Mouse (Mus musculus) liver, embryonic 15.5 days (tissue): ENCODE measurements around the gene Txnrd2. TPM values are rescaled to one million over a fixed set of nuclear protein-coding genes. Genes with fewer than 3 reads are reported as not detected.
A peak's percentile ranks its signal among the peaks of the same experiment; 100 is the strongest.

ENCODE experiments used
- ATAC-seq: fragments of 200-750 bp; cut with Nextera tagmentation; 2 replicates; pipeline ENCODE4 v1.8.0; 2017; ENCODE audit warnings: moderate number of reproducible peaks, mild to moderate bottlenecking, moderate library complexity; ENCODE audit not compliant: insufficient read depth
- H3K27ac ChIP-seq: fragments of 300-500 bp; sonication (generic); replicated peaks from 2 replicates; pipeline ENCODE4 v1.5.1; 2015; ENCODE audit warnings: mild to moderate bottlenecking, inconsistent platforms
- H3K27me3 ChIP-seq: fragments of 300-500 bp; sonication (generic); 2 replicates; pipeline ENCODE4 v1.6.1; 2015; ENCODE audit warnings: mild to moderate bottlenecking, inconsistent platforms
- H3K36me3 ChIP-seq: fragments of 300-500 bp; sonication (generic); replicated peaks from 2 replicates; pipeline ENCODE4 v1.6.1; 2015; ENCODE audit warnings: moderate library complexity, mild to moderate bottlenecking, inconsistent platforms
- H3K4me1 ChIP-seq: fragments of 300-500 bp; sonication (generic); replicated peaks from 2 replicates; pipeline ENCODE4 v1.6.1; 2015; ENCODE audit warnings: inconsistent platforms
- H3K4me2 ChIP-seq: fragments of 300-500 bp; sonication (generic); 2 replicates; pipeline ENCODE4 v1.6.1; 2015; ENCODE audit warnings: moderate library complexity, mild to moderate bottlenecking, inconsistent platforms
- H3K4me3 ChIP-seq: fragments of 300-500 bp; sonication (generic); replicated peaks from 2 replicates; pipeline ENCODE4 v1.5.1; 2015; ENCODE audit warnings: mild to moderate bottlenecking, inconsistent platforms
- H3K9ac ChIP-seq: fragments of 300-500 bp; sonication (generic); 2 replicates; pipeline ENCODE4 v1.6.1; 2015; ENCODE audit warnings: moderate library complexity, mild to moderate bottlenecking, inconsistent platforms
- H3K9me3 ChIP-seq: fragments of 300-500 bp; sonication (generic); replicated peaks from 2 replicates; pipeline ENCODE4 v1.6.1; 2016; ENCODE audit warnings: inconsistent platforms
- WGBS: fragments of 180-500 bp; shearing (Covaris S2); methylation state at CpG from one replicate; pipeline ENCODE4 v1.1.7; 2015; ENCODE audit warnings: mixed read lengths; ENCODE audit not compliant: insufficient replicate concordance; 5-methylcytosine and 5-hydroxymethylcytosine counted together
- polyA plus RNA-seq: library from polyadenylated mRNA; unstranded; fragments of >200 nt; fragmentation: Nextera tagmentation; extraction: Ambion mirVana; gene quantifications from 2 replicates; pipeline ENCODE4 v1.2.1, GENCODE M21; 2015

The Txnrd2 gene
- polyA plus RNA-seq, 1 experiment from 2014 or later: 101 TPM

GRCm38 (mm10) chr16:18430641-18431212 is 4.5 kb downstream of the Txnrd2 start:
- Histone ChIP-seq H3K4me2 (peak overlapping the region; percentile 84), H3K36me3 (peaks cover 48% of the 10 kb centered on the region)

DNA sequence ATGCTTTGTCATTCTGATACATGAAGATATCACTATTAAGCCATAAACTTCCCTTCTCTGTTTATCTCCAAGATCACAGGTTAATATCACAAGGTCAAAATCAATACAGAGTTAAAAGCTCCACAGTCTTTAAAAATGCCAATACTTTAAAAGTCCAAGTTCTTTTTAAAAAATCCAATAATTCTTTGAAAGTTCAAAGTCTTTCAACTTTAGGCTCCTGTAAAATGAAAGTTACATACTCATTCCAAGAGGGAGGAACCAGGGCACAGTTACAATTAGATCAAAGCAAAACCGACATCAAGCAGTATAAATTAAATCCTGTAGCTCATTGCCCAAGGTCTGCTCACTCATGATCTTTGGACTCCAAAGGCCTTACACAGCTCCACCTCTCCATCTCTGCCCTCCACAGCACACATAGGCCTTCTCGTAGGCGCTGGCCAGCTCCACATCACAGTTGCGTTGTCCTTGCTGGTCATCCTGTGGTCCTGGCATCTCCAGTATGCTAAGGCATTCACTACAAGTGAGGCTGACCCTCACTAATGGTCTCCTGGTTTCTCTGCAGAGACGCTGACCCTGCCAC is 7.2 kb downstream of the Txnrd2 start:
- Histone ChIP-seq H3K9me3 (no peaks in the 10 kb centered on the region), H3K4me2 (no peak overlapping the region), H3K36me3 (peaks cover 75% of the 10 kb centered on the region), H3K4me1 (peaks cover 44% of the 10 kb centered on the region), H3K27ac (no peak overlapping the region), H3K9ac (no peak overlapping the region), H3K4me3 (no peak overlapping the region), H3K27me3 (no peaks in the 10 kb centered on the region)
- 78% methylated on average over 5 of the region's 5 CpGs for WGBS
- ATAC-seq: no peak

More at GRCm38 (mm10) chr16:18430641-18431212, 4.5 kb downstream of the Txnrd2 start:
- H3K9me3 ChIP-seq: no peaks in the 10 kb centered on the region
- H3K4me3 ChIP-seq: peak overlapping the region; percentile 89
- 31% methylated on average over 8 of the region's 8 CpGs for WGBS
- no peaks in the 10 kb centered on the region for H3K27me3 ChIP-seq
- H3K4me1 ChIP-seq: peaks cover 60% of the 10 kb centered on the region
- H3K27ac ChIP-seq: peak overlapping the region; percentile 95
- H3K9ac ChIP-seq: peak overlapping the region; percentile 77
- ATAC-seq: no peak

- peaks cover 95% of the 10 kb centered on the region for H3K36me3 ChIP-seq
- H3K9ac ChIP-seq: no peak overlapping the region
- no peak overlapping the region for H3K4me2 ChIP-seq
- no peak overlapping the region for H3K27ac ChIP-seq
- no peaks in the 10 kb centered on the region for H3K27me3 ChIP-seq
- H3K4me3 ChIP-seq: no peak overlapping the region
- no peaks in the 10 kb centered on the region for H3K9me3 ChIP-seq
- H3K4me1 ChIP-seq: peaks cover 37% of the 10 kb centered on the region
- no peak for ATAC-seq
- WGBS: 84% methylated on average over 6 of the region's 6 CpGs
Observed at GRCm38 (mm10) chr16:18436128-18436527, 9.9 kb downstream of the Txnrd2 start.

DNA sequence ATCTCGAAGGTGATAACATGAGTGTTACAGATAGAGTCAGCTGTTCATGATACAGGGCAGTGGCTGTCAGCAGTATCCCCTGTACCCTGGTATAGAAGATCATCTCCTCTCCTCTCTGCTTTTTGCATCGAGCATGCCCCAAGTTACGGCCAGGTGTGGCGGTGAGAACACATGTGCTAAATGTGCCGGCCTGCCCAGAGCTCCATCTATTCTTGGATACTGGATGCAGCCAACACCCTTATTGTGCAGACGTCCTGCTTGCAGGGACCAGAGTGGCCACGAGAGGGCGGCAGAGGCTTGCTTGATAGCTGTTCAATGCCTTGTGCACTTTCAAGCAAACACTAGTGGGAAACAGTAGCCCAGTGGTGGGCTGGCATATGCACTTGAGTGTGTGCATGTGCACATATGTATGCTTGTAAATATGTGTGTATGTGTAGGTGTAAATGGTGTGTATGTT is 17.2 kb downstream of the Txnrd2 start:
- Histone ChIP-seq H3K9me3 (no peaks in the 10 kb centered on the region), H3K4me2 (no peak overlapping the region), H3K9ac (no peak overlapping the region), H3K4me3 (no peak overlapping the region), H3K27me3 (no peaks in the 10 kb centered on the region), H3K27ac (0 out of 2 replicates have a peak overlapping the region, but pooled peaks have one; percentile 2), H3K4me1 (peaks cover 10% of the 10 kb centered on the region; the same call in 1 of the 2 replicates), H3K36me3 (peaks cover 98% of the 10 kb centered on the region)
- 18% methylated on average over 8 of the region's 8 CpGs for WGBS
- peak; percentile 62 for ATAC-seq

GRCm38 (mm10) chr16:18447243-18447642 is 21.1 kb downstream of the Txnrd2 start:
- no peak overlapping the region for H3K4me3 ChIP-seq
- H3K4me1 ChIP-seq: peaks cover 10% of the 10 kb centered on the region
- no peak overlapping the region for H3K9ac ChIP-seq
- no peaks in the 10 kb centered on the region for H3K27me3 ChIP-seq
- H3K4me2 ChIP-seq: no peak overlapping the region
- ATAC-seq: no peak
- H3K36me3 ChIP-seq: peaks cover 100% of the 10 kb centered on the region
- no peaks in the 10 kb centered on the region for H3K9me3 ChIP-seq
- no peak overlapping the region for H3K27ac ChIP-seq

DNA sequence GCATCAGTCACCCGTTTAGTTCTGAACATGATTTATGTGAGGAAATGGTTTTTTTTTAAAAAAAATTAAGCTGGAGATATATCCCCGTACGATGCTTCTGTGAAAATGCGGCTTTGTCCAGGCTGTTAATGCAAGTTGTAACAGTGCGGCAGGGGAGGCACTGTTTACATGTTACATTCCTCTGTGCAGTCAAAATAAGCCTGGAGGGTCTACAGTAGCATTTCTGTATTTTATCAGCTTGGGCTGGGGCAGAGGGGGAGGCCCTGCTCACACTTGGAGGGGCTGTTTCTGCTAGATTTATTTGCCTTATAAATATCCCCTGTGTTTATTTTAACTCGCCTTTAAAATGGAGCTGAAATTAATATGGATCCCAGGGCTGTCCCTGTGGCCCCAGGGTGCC is 21.9 kb downstream of the Txnrd2 start:
- no peaks in the 10 kb centered on the region for H3K27me3 ChIP-seq
- no peak overlapping the region for H3K27ac ChIP-seq
- peaks cover 100% of the 10 kb centered on the region for H3K36me3 ChIP-seq
- no peak for ATAC-seq
- no peak overlapping the region for H3K4me2 ChIP-seq
- H3K9ac ChIP-seq: no peak overlapping the region
- H3K9me3 ChIP-seq: no peaks in the 10 kb centered on the region
- 82% methylated on average over 6 of the region's 6 CpGs for WGBS
- peaks cover 8% of the 10 kb centered on the region for H3K4me1 ChIP-seq
- H3K4me3 ChIP-seq: no peak overlapping the region

DNA sequence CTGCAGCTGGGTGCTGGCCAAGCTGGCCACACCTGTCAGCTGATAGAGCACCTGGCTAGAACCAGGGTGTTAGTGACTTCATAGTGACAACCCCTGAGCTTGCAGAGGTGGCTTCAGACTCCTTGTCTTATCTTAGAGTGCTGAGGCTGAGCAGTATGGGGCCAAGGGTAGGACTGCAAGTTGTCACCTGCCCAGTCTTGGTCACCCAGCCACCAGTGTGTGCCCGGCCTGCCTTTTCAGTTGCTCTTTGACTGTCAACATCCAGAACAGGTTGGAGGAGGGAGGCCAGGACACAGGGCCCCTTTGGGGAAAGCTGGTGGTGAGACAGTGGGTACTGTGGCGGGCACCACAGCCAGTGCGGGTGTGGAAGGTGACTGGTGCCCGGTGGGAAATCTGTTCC is 22.8 kb downstream of the Txnrd2 start:
- H3K4me2 ChIP-seq: no peak overlapping the region
- ATAC-seq: no peak; the same call in 1 of the 2 replicates
- no peaks in the 10 kb centered on the region for H3K9me3 ChIP-seq
- H3K27ac ChIP-seq: no peak overlapping the region
- no peak overlapping the region for H3K9ac ChIP-seq
- WGBS: 82% methylated on average over 4 of the region's 4 CpGs
- H3K4me3 ChIP-seq: no peak overlapping the region
- H3K4me1 ChIP-seq: peaks cover 4% of the 10 kb centered on the region; the same call in 1 of the 2 replicates
- peaks cover 100% of the 10 kb centered on the region for H3K36me3 ChIP-seq
- H3K27me3 ChIP-seq: no peaks in the 10 kb centered on the region

- no peak for ATAC-seq
- Histone ChIP-seq H3K27me3 (no peaks in the 10 kb centered on the region), H3K4me1 (peaks cover 4% of the 10 kb centered on the region; the same call in 1 of the 2 replicates), H3K27ac (no peak overlapping the region), H3K36me3 (peaks cover 100% of the 10 kb centered on the region), H3K9me3 (no peaks in the 10 kb centered on the region), H3K4me3 (no peak overlapping the region), H3K9ac (no peak overlapping the region), H3K4me2 (no peak overlapping the region)
- 84% methylated on average over 9 of the region's 9 CpGs for WGBS
Observed at GRCm38 (mm10) chr16:18451486-18452181, 25.4 kb downstream of the Txnrd2 start.

DNA sequence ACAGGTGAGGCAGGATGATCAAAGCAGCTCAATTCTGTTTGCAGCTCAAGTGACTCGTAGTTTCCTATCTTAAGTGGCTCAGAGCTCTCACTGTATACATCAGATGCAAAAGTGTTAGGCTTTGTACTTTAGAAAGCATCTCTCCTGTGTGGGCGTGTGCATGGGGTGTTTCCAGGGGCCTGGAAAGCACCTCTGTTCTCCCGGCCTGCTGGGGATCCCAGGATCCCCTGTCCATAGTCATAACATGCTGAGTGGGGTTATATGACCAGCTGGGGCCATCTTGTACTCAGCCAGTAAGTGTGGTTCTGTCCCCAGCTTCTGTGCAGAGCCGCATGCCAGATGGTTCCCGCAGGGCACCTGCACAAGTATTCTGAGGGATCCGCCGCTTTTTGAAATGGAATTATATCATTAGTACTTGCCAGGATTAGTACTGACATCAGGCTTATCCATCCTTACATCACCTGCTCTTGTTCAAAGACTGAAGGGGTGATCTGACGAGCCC is 26.2 kb downstream of the Txnrd2 start:
- ATAC-seq: no peak
- Histone ChIP-seq H3K27ac (no peak overlapping the region), H3K36me3 (peaks cover 100% of the 10 kb centered on the region), H3K9ac (no peak overlapping the region), H3K4me2 (no peak overlapping the region), H3K4me1 (peaks cover 4% of the 10 kb centered on the region; the same call in 1 of the 2 replicates), H3K4me3 (no peak overlapping the region), H3K9me3 (no peaks in the 10 kb centered on the region), H3K27me3 (no peaks in the 10 kb centered on the region)
- 87% methylated on average over 8 of the region's 8 CpGs for WGBS

GRCm38 (mm10) chr16:18453846-18454245 is 27.7 kb downstream of the Txnrd2 start:
- WGBS: 78% methylated on average over 5 of the region's 5 CpGs
- Histone ChIP-seq H3K9ac (no peak overlapping the region), H3K4me3 (no peak overlapping the region), H3K9me3 (no peaks in the 10 kb centered on the region), H3K27me3 (no peaks in the 10 kb centered on the region), H3K4me2 (no peak overlapping the region), H3K4me1 (peaks cover 11% of the 10 kb centered on the region), H3K36me3 (peaks cover 100% of the 10 kb centered on the region), H3K27ac (no peak overlapping the region)
- no peak for ATAC-seq

- WGBS: 75% methylated on average over 6 of the region's 6 CpGs
- Histone ChIP-seq H3K9me3 (no peaks in the 10 kb centered on the region), H3K27ac (no peak overlapping the region), H3K9ac (no peak overlapping the region), H3K4me1 (peaks cover 27% of the 10 kb centered on the region), H3K27me3 (no peaks in the 10 kb centered on the region), H3K4me3 (no peak overlapping the region), H3K36me3 (peaks cover 100% of the 10 kb centered on the region), H3K4me2 (no peak overlapping the region)
- ATAC-seq: no peak
Observed at GRCm38 (mm10) chr16:18455407-18455806, 29.2 kb downstream of the Txnrd2 start.
